Mouse (Mus musculus): ENCODE data around the gene Crk. TPM values are rescaled to one million over a fixed set of nuclear protein-coding genes. Genes with fewer than 3 reads are reported as not detected.

The Crk gene
- polyA plus RNA-seq, 1 experiment from 2014 or later = 117 TPM

- Histone ChIP-seq H3K4me3 (no peak overlapping the region), H3K9me3 (no peaks in the 10 kb centered on the region), H3K27me3 (replicated peaks) (peaks cover 21% of the 10 kb centered on the region), H3K4me2 (no peak overlapping the region), H3K9ac (no peak overlapping the region), H3K27ac (no peak overlapping the region), H3K36me3 (replicated peaks) (no peaks in the 10 kb centered on the region), H3K4me1 (peaks cover 24% of the 10 kb centered on the region)
- WGBS = 92% methylated on average over 13 of the region's 13 CpGs
- no peak for ATAC-seq (replicated peaks)
These were observed 20.7 kb upstream of the Crk start for GRCm38 (mm10) chr11:75658311-75658710.

GRCm38 (mm10) chr11:75658996-75659750 lies 19.9 kb upstream of the Crk start:
- ATAC-seq (replicated peaks) = no peak
- H3K27ac ChIP-seq = no peak overlapping the region
- H3K9me3 ChIP-seq = no peaks in the 10 kb centered on the region
- peaks cover 19% of the 10 kb centered on the region for H3K4me1 ChIP-seq
- no peak overlapping the region for H3K4me2 ChIP-seq
- WGBS = 83% methylated on average over 14 of the region's 14 CpGs
- H3K4me3 ChIP-seq = no peak overlapping the region
- peaks cover 14% of the 10 kb centered on the region for H3K27me3 ChIP-seq (replicated peaks)
- no peak overlapping the region for H3K9ac ChIP-seq
- H3K36me3 ChIP-seq (replicated peaks) = no peaks in the 10 kb centered on the region

GRCm38 (mm10) chr11:75660081-75660590 lies 18.9 kb upstream of the Crk start:
- Histone ChIP-seq H3K4me1 (peaks cover 14% of the 10 kb centered on the region), H3K36me3 (replicated peaks) (no peaks in the 10 kb centered on the region), H3K9me3 (no peaks in the 10 kb centered on the region), H3K4me3 (no peak overlapping the region), H3K27ac (no peak overlapping the region), H3K27me3 (replicated peaks) (peaks cover 4% of the 10 kb centered on the region), H3K4me2 (no peak overlapping the region), H3K9ac (no peak overlapping the region)
- ATAC-seq (replicated peaks) = no peak
- 92% methylated on average over 12 of the region's 12 CpGs for WGBS

GRCm38 (mm10) chr11:75660941-75661800 lies 17.9 kb upstream of the Crk start:
- ATAC-seq (replicated peaks) = no peak
- peaks cover 6% of the 10 kb centered on the region for H3K4me1 ChIP-seq
- no peaks in the 10 kb centered on the region for H3K9me3 ChIP-seq
- WGBS = 90% methylated on average over 21 of the region's 21 CpGs
- H3K9ac ChIP-seq = no peak overlapping the region
- no peak overlapping the region for H3K4me3 ChIP-seq
- no peak overlapping the region for H3K27ac ChIP-seq
- H3K4me2 ChIP-seq = no peak overlapping the region
- H3K27me3 ChIP-seq (replicated peaks) = no peaks in the 10 kb centered on the region; the same call in 1 of the 2 replicates
- H3K36me3 ChIP-seq (replicated peaks) = no peaks in the 10 kb centered on the region

DNA sequence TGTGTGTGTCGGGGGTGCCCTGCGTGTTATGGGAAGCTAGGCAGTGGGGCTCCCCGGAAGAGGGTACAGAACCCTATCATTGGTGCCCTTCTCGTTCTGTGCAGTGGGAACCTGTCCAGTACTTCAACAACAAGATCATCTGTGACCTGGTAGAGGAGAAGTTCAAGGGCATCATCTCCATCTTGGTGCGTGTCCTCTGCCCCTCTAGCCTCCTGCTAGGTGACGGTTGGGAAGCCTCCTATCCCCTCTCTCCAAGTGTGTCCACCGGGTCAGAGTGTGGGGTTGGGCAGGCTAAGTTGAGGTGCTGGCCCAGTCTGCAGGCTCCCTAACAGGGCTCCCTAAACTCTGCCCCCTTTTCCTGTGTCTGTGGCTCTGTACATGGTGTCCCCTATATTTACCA lies 16.9 kb upstream of the Crk start:
- Histone ChIP-seq H3K4me1 (no peaks in the 10 kb centered on the region), H3K27me3 (replicated peaks) (no peaks in the 10 kb centered on the region), H3K27ac (no peak overlapping the region), H3K4me3 (no peak overlapping the region), H3K9me3 (no peaks in the 10 kb centered on the region), H3K36me3 (replicated peaks) (no peaks in the 10 kb centered on the region), H3K4me2 (no peak overlapping the region), H3K9ac (no peak overlapping the region)
- ATAC-seq (replicated peaks) = no peak
- 89% methylated on average over 7 of the region's 7 CpGs for WGBS

DNA sequence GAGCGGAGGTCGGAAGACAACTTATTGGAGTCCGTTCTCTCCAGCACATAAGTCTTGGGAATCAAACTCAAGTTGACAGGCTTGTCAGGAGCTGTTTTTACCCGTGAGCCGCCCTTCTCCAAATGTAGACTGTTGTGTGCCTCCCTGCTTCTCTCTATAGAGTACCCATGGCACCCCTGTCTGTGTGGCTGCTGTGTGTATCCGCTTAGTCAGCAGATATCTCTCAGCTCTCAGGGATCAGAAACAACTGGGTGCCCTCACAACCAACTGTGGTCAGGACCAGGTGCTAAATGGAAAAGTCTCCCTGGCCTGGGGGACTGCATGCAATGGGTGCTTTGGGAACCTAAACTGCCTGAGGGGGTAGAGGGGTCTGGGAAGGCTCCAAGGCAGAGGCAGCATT lies 12.8 kb upstream of the Crk start:
- 97% methylated on average over 6 of the region's 6 CpGs for WGBS

GRCm38 (mm10) chr11:75668621-75669020 lies 10.4 kb upstream of the Crk start:
- Histone ChIP-seq H3K4me1 (no peaks in the 10 kb centered on the region), H3K4me2 (no peak overlapping the region), H3K9ac (no peak overlapping the region), H3K36me3 (replicated peaks) (no peaks in the 10 kb centered on the region), H3K27me3 (replicated peaks) (no peaks in the 10 kb centered on the region), H3K27ac (no peak overlapping the region), H3K9me3 (no peaks in the 10 kb centered on the region), H3K4me3 (no peak overlapping the region)
- 85% methylated on average over 3 of the region's 3 CpGs for WGBS
- no peak for ATAC-seq (replicated peaks)

More for the DNA sequence above, 12.8 kb upstream of the Crk start:
- Histone ChIP-seq H3K9me3 (no peaks in the 10 kb centered on the region), H3K9ac (no peak overlapping the region), H3K27ac (no peak overlapping the region), H3K4me2 (no peak overlapping the region), H3K4me1 (no peaks in the 10 kb centered on the region), H3K4me3 (no peak overlapping the region), H3K27me3 (replicated peaks) (no peaks in the 10 kb centered on the region), H3K36me3 (replicated peaks) (no peaks in the 10 kb centered on the region)
- no peak for ATAC-seq (replicated peaks)

DNA sequence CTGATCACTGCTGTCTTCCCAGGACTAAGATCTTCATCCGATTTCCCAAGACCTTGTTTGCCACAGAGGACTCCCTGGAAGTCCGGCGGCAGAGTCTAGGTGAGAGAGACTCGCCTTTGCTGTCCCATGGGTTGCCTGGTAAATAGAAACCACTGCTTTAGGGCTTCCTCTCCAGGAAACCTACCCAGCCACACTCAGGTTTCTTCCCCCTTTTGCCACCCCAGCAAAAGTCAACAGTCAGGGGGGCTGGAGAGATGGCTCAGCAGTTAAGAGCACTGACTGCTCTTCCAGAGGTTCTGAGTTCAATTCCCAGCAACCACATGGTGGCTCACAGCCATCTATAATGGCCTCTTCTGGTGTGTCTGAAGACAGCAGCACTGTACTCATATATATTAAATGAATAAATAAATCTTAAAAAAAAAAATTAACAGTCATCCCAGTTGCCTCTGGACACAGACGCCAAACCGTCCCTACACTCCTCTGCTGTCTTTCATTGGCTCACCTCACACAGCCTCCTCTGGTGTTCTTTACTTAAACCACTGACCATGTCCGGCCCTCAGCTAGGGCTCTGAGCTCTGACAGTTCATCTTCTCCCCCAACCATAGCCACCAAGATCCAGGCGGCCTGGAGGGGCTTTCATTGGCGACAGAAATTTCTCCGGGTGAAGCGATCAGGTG lies 9.7 kb upstream of the Crk start:
- ATAC-seq (replicated peaks) = no peak
- Histone ChIP-seq H3K4me1 (no peaks in the 10 kb centered on the region), H3K27me3 (replicated peaks) (no peaks in the 10 kb centered on the region), H3K27ac (no peak overlapping the region), H3K9me3 (no peaks in the 10 kb centered on the region), H3K4me3 (no peak overlapping the region), H3K36me3 (replicated peaks) (no peaks in the 10 kb centered on the region), H3K9ac (no peak overlapping the region), H3K4me2 (no peak overlapping the region)
- WGBS = 92% methylated on average over 11 of the region's 11 CpGs

- Histone ChIP-seq H3K27me3 (replicated peaks) (no peaks in the 10 kb centered on the region), H3K27ac (no peak overlapping the region), H3K4me2 (no peak overlapping the region), H3K9me3 (no peaks in the 10 kb centered on the region), H3K9ac (no peak overlapping the region), H3K4me3 (no peak overlapping the region), H3K4me1 (no peaks in the 10 kb centered on the region), H3K36me3 (replicated peaks) (no peaks in the 10 kb centered on the region)
- WGBS = 92% methylated on average over 12 of the region's 12 CpGs
- no peak for ATAC-seq (replicated peaks)
These were observed 9.2 kb upstream of the Crk start for GRCm38 (mm10) chr11:75669853-75670200.

DNA sequence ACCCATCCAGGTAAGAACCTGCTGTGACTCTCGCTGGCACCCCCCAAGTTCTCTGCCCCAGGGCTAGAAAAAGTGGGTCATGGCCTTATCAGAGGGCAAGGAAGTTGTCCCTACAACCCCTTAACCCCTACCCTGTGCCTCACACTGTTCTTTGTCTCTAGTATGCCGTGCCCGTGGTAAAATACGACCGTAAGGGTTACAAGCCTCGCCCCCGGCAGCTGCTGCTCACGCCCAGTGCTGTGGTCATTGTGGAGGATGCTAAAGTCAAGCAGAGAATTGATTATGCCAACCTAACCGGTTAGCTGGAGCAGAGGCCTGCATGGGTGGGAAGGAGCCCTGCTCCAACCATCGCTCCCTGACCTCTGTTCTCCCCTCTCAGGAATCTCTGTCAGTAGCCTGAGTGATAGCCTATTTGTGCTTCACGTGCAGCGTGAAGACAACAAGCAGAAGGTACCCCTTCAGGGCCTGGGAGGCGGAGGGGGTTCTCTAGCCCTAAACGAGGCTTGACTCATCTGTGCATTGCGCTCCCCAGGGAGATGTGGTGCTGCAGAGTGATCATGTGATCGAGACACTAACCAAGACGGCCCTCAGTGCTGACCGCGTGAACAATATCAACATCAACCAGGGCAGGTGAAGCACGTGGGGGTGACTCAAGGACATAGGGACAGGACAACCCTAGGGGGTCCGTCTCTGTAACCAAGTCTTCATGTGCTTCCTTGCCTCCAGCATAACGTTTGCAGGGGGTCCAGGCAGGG lies 7.5 kb upstream of the Crk start:
- Histone ChIP-seq H3K27ac (no peak overlapping the region), H3K4me3 (no peak overlapping the region), H3K4me2 (no peak overlapping the region), H3K27me3 (replicated peaks) (no peaks in the 10 kb centered on the region), H3K4me1 (no peaks in the 10 kb centered on the region), H3K9me3 (no peaks in the 10 kb centered on the region), H3K9ac (no peak overlapping the region), H3K36me3 (replicated peaks) (no peaks in the 10 kb centered on the region)
- 84% methylated on average over 22 of the region's 22 CpGs for WGBS
- no peak for ATAC-seq (replicated peaks)

GRCm38 (mm10) chr11:75673411-75673810 lies 5.6 kb upstream of the Crk start:
- Histone ChIP-seq H3K27me3 (replicated peaks) (no peaks in the 10 kb centered on the region), H3K27ac (no peak overlapping the region), H3K36me3 (replicated peaks) (no peaks in the 10 kb centered on the region), H3K4me2 (no peak overlapping the region), H3K9ac (no peak overlapping the region), H3K4me3 (no peak overlapping the region), H3K4me1 (0 out of 2 replicates have a peak, but pooled peaks cover under 1% of the 10 kb centered on the region), H3K9me3 (no peaks in the 10 kb centered on the region)
- 81% methylated on average over 5 of the region's 5 CpGs for WGBS
- no peak for ATAC-seq (replicated peaks)

DNA sequence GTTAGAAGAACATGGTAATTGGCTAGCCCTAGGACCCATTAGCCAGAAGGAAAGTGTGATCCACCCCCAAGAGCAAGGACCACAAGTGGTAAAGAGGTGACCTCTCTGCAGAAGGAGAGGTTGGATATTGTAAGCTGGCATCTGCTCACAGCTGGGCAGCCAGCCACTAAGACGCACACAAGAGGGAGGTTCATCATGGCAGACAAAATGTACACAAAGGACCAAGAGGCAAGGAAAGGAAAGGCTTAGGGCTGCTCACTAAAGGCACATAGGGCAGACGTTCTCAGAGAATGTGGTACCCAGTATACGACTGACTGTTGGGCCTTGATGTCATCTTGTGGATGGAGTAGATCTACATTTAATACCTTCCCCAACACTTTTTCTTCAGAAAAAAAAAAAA lies 4.2 kb upstream of the Crk start:
- H3K36me3 ChIP-seq (replicated peaks) = no peaks in the 10 kb centered on the region
- no peak overlapping the region for H3K4me2 ChIP-seq
- no peak overlapping the region for H3K9ac ChIP-seq
- no peak overlapping the region for H3K27ac ChIP-seq
- H3K9me3 ChIP-seq = no peaks in the 10 kb centered on the region
- 81% methylated on average over 3 of the region's 3 CpGs for WGBS
- H3K4me3 ChIP-seq = no peak overlapping the region
- H3K4me1 ChIP-seq = peaks cover 4% of the 10 kb centered on the region; the same call in 1 of the 2 replicates
- H3K27me3 ChIP-seq (replicated peaks) = no peaks in the 10 kb centered on the region
- ATAC-seq (replicated peaks) = no peak

Measured in midbrain, embryonic 15.5 days (tissue).